Mouse (Mus musculus): ENCODE results near the gene Hnrnpl. TPM values are rescaled to one million over a fixed set of nuclear protein-coding genes. Genes with fewer than 3 reads are reported as not detected.

Gene Hnrnpl
- total RNA-seq, 2 experiments from 2014 or later, result 110 to 131 TPM

- DNase-seq (ENCODE audit: low spot score), result no peak
Observed at GRCm38 (mm10) chr7:28811640-28812275, 3.4 kb downstream of the Hnrnpl start.

GRCm38 (mm10) chr7:28812436-28812835, 4.1 kb downstream of the Hnrnpl start:
- DNase-seq (ENCODE audit: low spot score), result no peak

GRCm38 (mm10) chr7:28812949-28813348, 4.6 kb downstream of the Hnrnpl start:
- DNase-seq (ENCODE audit: low spot score), result no peak

GRCm38 (mm10) chr7:28814306-28815034, 6.1 kb downstream of the Hnrnpl start:
- no peak for DNase-seq (ENCODE audit: low spot score)

- DNase-seq (ENCODE audit: low spot score), result no peak
Observed at GRCm38 (mm10) chr7:28815230-28815629, 6.9 kb downstream of the Hnrnpl start.

- DNase-seq (ENCODE audit: low spot score), result no peak
Observed at GRCm38 (mm10) chr7:28816201-28816600, 7.9 kb downstream of the Hnrnpl start.

- DNase-seq (ENCODE audit: low spot score), result no peak
Observed at GRCm38 (mm10) chr7:28816920-28817319, 8.6 kb downstream of the Hnrnpl start.

GRCm38 (mm10) chr7:28817524-28817923, 9.2 kb downstream of the Hnrnpl start:
- DNase-seq (ENCODE audit: low spot score), result no peak

- no peak for DNase-seq (ENCODE audit: low spot score)
Observed at GRCm38 (mm10) chr7:28817957-28818356, 9.6 kb downstream of the Hnrnpl start.

- DNase-seq (ENCODE audit: low spot score), result no peak
Observed at GRCm38 (mm10) chr7:28818436-28818835, 10.1 kb downstream of the Hnrnpl start.

GRCm38 (mm10) chr7:28818861-28819452, 10.6 kb downstream of the Hnrnpl start:
- no peak for DNase-seq (ENCODE audit: low spot score)

GRCm38 (mm10) chr7:28819571-28819970, 11.2 kb downstream of the Hnrnpl start:
- DNase-seq (ENCODE audit: low spot score), result no peak

- DNase-seq (ENCODE audit: low spot score), result no peak
Observed at GRCm38 (mm10) chr7:28820358-28821260, 12.3 kb downstream of the Hnrnpl start.

- DNase-seq (ENCODE audit: low spot score), result peak; percentile 60
Observed at GRCm38 (mm10) chr7:28821261-28821831, 13.0 kb downstream of the Hnrnpl start.

- DNase-seq (ENCODE audit: low spot score), result no peak
Observed at GRCm38 (mm10) chr7:28822556-28822955, 14.2 kb downstream of the Hnrnpl start.

GRCm38 (mm10) chr7:28822993-28823903, 14.9 kb downstream of the Hnrnpl start:
- DNase-seq (ENCODE audit: low spot score), result no peak

GRCm38 (mm10) chr7:28823932-28824331, 15.6 kb downstream of the Hnrnpl start:
- no peak for DNase-seq (ENCODE audit: low spot score)

GRCm38 (mm10) chr7:28824941-28825685, 16.8 kb downstream of the Hnrnpl start, which contains the start of gene Ech1:
Gene Ech1, plus strand, starts transcription at chr7:28825217.
- DNase-seq (ENCODE audit: low spot score), result peak; percentile 95

- DNase-seq (ENCODE audit: low spot score), result no peak
Observed at GRCm38 (mm10) chr7:28825686-28826401, 17.5 kb downstream of the Hnrnpl start.

Measured in gastrocnemius, adult 18-20 months (tissue).